Mouse (Mus musculus) stomach, postnatal 0 days (tissue): Measurements from ENCODE around the gene Arhgap24.

ENCODE experiments used
- CTCF ChIP-seq: IDR thresholded peaks from 2 replicates; pipeline ENCODE4 v1.5.1; 2016; ENCODE audit warnings: antibody characterized with exemption, low read depth, mild to moderate bottlenecking, moderate library complexity
- EP300 ChIP-seq: optimal IDR thresholded peaks from 2 replicates; pipeline ENCODE3; 2016; ENCODE audit warnings: antibody characterized with exemption

GRCm38 (mm10) chr5:102508162-102508561 is 27.0 kb downstream of the Arhgap24 start:
- TF ChIP-seq EP300, result no peak
- peak; percentile 50 for TF ChIP-seq CTCF
